Mouse (Mus musculus) cerebellum, postnatal 36 days (tissue): Measurements from ENCODE around the gene Copz2.

ENCODE experiments used
- DNase-seq, 2 experiments: peaks; one replicate each; pipeline ENCODE4 v3.0.0; 2021 to 2022; ENCODE audit warnings: mixed read lengths in 2 of 2

Copz2 gene

GRCm38 (mm10) chr11:96908594-96908993, 58.9 kb downstream of the Copz2 start:
- peak in 1 of 2 experiments; percentile 26 for DNase-seq

- peak; percentile 82 to 89 for DNase-seq
Observed at GRCm38 (mm10) chr11:96910003-96910402, 60.3 kb downstream of the Copz2 start.
